8 mouse cellular contexts compared by ENCODE assay signal in genomic region chr9:21924099-21924493, GRCm38 (mm10). TPM values are rescaled to one million over a fixed set of nuclear protein-coding genes. Genes with fewer than 3 reads are reported as not detected.
DNase-seq lines count a peak whose midpoint lies in the region; ATAC-seq lines count a peak whose summit lies in the region.

No protein-coding gene starts in this region.

- H3K9ac ChIP-seq in heart, embryonic 12.5 days, result no peak overlapping the region
- H3K9ac ChIP-seq in hindbrain, embryonic 12.5 days, result no peak overlapping the region

- peaks cover 36% of the 10 kb centered on the region for H3K4me1 ChIP-seq in heart, embryonic 12.5 days (replicated peaks)
- peaks cover 11% of the 10 kb centered on the region for H3K4me1 ChIP-seq in hindbrain, embryonic 12.5 days

- peak overlapping the region; percentile 91 for H3K27ac ChIP-seq in heart, embryonic 12.5 days (ENCODE audit: poor library complexity, severe bottlenecking)
- no peak overlapping the region for H3K27ac ChIP-seq in hindbrain, embryonic 12.5 days

- H3K9me3 ChIP-seq in heart, embryonic 12.5 days (replicated peaks), result no peaks in the 10 kb centered on the region
- no peaks in the 10 kb centered on the region for H3K9me3 ChIP-seq in hindbrain, embryonic 12.5 days (replicated peaks)

- H3K27me3 ChIP-seq in heart, embryonic 12.5 days (replicated peaks), result no peaks in the 10 kb centered on the region
- H3K27me3 ChIP-seq in hindbrain, embryonic 12.5 days, result no peaks in the 10 kb centered on the region

- H3K4me2 ChIP-seq in heart, embryonic 12.5 days, result no peak overlapping the region
- H3K4me2 ChIP-seq in hindbrain, embryonic 12.5 days (replicated peaks), result no peak overlapping the region

- ATAC-seq in heart, embryonic 12.5 days (ENCODE audit: insufficient number of reproducible peaks, low FRiP score), result peak; percentile 84
- no peak for ATAC-seq in hindbrain, embryonic 12.5 days (ENCODE audit: low FRiP score)

- 26% methylated on average over 6 of the region's 6 CpGs for WGBS in heart, embryonic 12.5 days
- 72% methylated on average over 6 of the region's 6 CpGs for WGBS in hindbrain, embryonic 12.5 days

- peak; percentile 62 to 70 for DNase-seq in cerebellum, adult 18-20 months
- DNase-seq in cerebellum, postnatal 4 days (ENCODE audit: low spot score in 2 of 2), result no peak
- DNase-seq in c-Kit-positive CD71-positive TER-119-positive erythroid progenitor cells, embryonic 14.5 days (ENCODE audit: low spot score), result peak; percentile 31
- peak; percentile 78 for DNase-seq in liver
- DNase-seq in ovary, adult 18-20 months (ENCODE audit: low spot score), result peak; percentile 94
- DNase-seq in embryo, embryonic 10.5 days (ENCODE audit: low spot score), result no peak

- no peak overlapping the region for H3K4me3 ChIP-seq in heart, embryonic 12.5 days
- no peak overlapping the region for H3K4me3 ChIP-seq in hindbrain, embryonic 12.5 days

- no peaks in the 10 kb centered on the region; the same call in 1 of the 2 replicates for H3K36me3 ChIP-seq in heart, embryonic 12.5 days
- 0 out of 2 replicates have a peak, but pooled peaks cover 3% of the 10 kb centered on the region for H3K36me3 ChIP-seq in hindbrain, embryonic 12.5 days

RNA-seq across cellular contexts. Expression of gene Ccdc159, which starts 3.2 kb away (rescaled TPM):
- 2.7 and 3.8 TPM in 2 replicates for polyA plus RNA-seq in heart, embryonic 12.5 days (2016; fragmentation: Nextera tagmentation; extraction: Ambion mirVana)
- polyA plus RNA-seq in hindbrain, embryonic 12.5 days (2016; fragmentation: Nextera tagmentation; extraction: Ambion mirVana), result 8.8 and 9.2 TPM in 2 replicates

RNA-seq across cellular contexts. Expression of gene Tmem205, which starts 3.3 kb away (rescaled TPM):
- 38.3 and 38.4 TPM in 2 replicates for polyA plus RNA-seq in heart, embryonic 12.5 days (2016; fragmentation: Nextera tagmentation; extraction: Ambion mirVana)
- 37.0 and 37.5 TPM in 2 replicates for polyA plus RNA-seq in hindbrain, embryonic 12.5 days (2016; fragmentation: Nextera tagmentation; extraction: Ambion mirVana)

RNA-seq across cellular contexts. Expression of gene Rab3d, which starts 6.1 kb away (rescaled TPM):
- polyA plus RNA-seq in heart, embryonic 12.5 days (2016; fragmentation: Nextera tagmentation; extraction: Ambion mirVana), result 10.5 and 12.2 TPM in 2 replicates
- polyA plus RNA-seq in hindbrain, embryonic 12.5 days (2016; fragmentation: Nextera tagmentation; extraction: Ambion mirVana), result 15.5 and 16.3 TPM in 2 replicates

RNA-seq across cellular contexts. Expression of gene Plppr2, which starts 12.7 kb away (rescaled TPM):
- polyA plus RNA-seq in heart, embryonic 12.5 days (2016; fragmentation: Nextera tagmentation; extraction: Ambion mirVana), result 8.2 and 8.4 TPM in 2 replicates
- 48.3 and 54.9 TPM in 2 replicates for polyA plus RNA-seq in hindbrain, embryonic 12.5 days (2016; fragmentation: Nextera tagmentation; extraction: Ambion mirVana)

RNA-seq across cellular contexts. Expression of gene Swsap1, which starts 31.5 kb away (rescaled TPM):
- 4.8 and 5.8 TPM in 2 replicates for polyA plus RNA-seq in heart, embryonic 12.5 days (2016; fragmentation: Nextera tagmentation; extraction: Ambion mirVana)
- polyA plus RNA-seq in hindbrain, embryonic 12.5 days (2016; fragmentation: Nextera tagmentation; extraction: Ambion mirVana), result 7.2 and 9.5 TPM in 2 replicates

Comparison
In these comparisons a context has a peak if more than half of its experiments do, and no peak if none do; other contexts are left out.
1. DNase-seq: peak in cerebellum, adult 18-20 months (2 of 2), c-Kit-positive CD71-positive TER-119-positive erythroid progenitor cells, embryonic 14.5 days (single experiment), liver (single experiment) and ovary, adult 18-20 months (single experiment); none in cerebellum, postnatal 4 days (0 of 2) and embryo, embryonic 10.5 days (single experiment).